Mouse (Mus musculus) kidney, postnatal 14 days (tissue): ENCODE measurements at regions not wholly inside any gene's neighbourhood (a gene's known extent, or its start where the extent isn't known, plus 50 kb on each side); places are given as distances from the start of the nearest gene placed in this dataset.

Experiments
- DNase-seq: peaks from one replicate; pipeline ENCODE4 v3.0.0; 2022; ENCODE audit warnings: mixed read lengths

DNA sequence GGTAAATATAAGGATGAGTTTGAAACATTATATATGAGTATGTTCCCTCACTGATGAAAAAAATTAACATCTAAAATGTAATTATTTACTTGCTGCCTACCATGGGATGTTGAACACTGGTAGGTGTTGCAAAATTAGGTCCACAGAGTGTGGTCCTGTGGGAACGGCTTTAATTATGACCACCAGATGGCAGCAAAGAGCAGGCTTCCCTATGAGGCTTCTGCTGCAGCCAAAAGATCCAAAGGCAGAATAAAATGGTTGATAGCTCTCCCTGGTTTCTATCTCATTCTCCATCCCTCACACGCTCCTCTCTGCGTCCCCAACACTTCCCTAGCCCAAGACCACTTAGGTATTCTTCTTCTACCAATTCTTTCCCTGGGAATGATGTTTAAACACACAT is 54.6 kb upstream of the Cit start:
- DNase-seq = peak; percentile 76
